Mouse (Mus musculus) ES-Bruce4 (cell line): ENCODE results near the gene Dqx1. TPM values are rescaled to one million over a fixed set of nuclear protein-coding genes. Genes with fewer than 3 reads are reported as not detected.

Experiments used
- H3K27ac ChIP-seq: 2 replicates; pipeline ENCODE4 v1.5.1; 2012; ENCODE audit warnings: low read length, inconsistent platforms; ENCODE audit not compliant: insufficient read depth
- H3K27me3 ChIP-seq: 2 replicates; pipeline ENCODE4 v1.6.1; 2012; ENCODE audit warnings: mild to moderate bottlenecking, low read length, inconsistent platforms; ENCODE audit not compliant: control insufficient read depth, poor library complexity, insufficient read depth, severe bottlenecking
- H3K36me3 ChIP-seq: 2 replicates; pipeline ENCODE4 v1.6.1; 2012; ENCODE audit warnings: inconsistent platforms, mild to moderate bottlenecking, low read length, moderate library complexity; ENCODE audit not compliant: control insufficient read depth, poor library complexity, insufficient read depth, severe bottlenecking
- H3K4me1 ChIP-seq: one replicate; pipeline ENCODE4 v1.8.1; 2011; ENCODE audit warnings: low read length; ENCODE audit not compliant: control insufficient read depth, insufficient read depth
- H3K4me3 ChIP-seq: 2 replicates; pipeline ENCODE4 v1.5.1; 2011; ENCODE audit warnings: low read depth, mild to moderate bottlenecking, low read length
- H3K9ac ChIP-seq: 2 replicates; pipeline ENCODE4 v1.6.1; 2012; ENCODE audit warnings: low read depth, mild to moderate bottlenecking, inconsistent platforms; ENCODE audit not compliant: poor library complexity, severe bottlenecking
- H3K9me3 ChIP-seq: replicated peaks from 2 replicates; pipeline ENCODE4 v1.6.1; 2012; ENCODE audit warnings: mild to moderate bottlenecking, low read length, inconsistent platforms; ENCODE audit not compliant: control insufficient read depth, poor library complexity, insufficient read depth, severe bottlenecking
- CTCF ChIP-seq: IDR thresholded peaks from one replicate; pipeline ENCODE4 v1.8.1; 2011; ENCODE audit warnings: low read depth, low read length
- EP300 ChIP-seq: IDR thresholded peaks from 2 replicates; pipeline ENCODE4 v1.6.1; 2011; ENCODE audit warnings: low read depth, low read length; ENCODE audit not compliant: insufficient read depth
- POLR2A ChIP-seq: IDR thresholded peaks from one replicate; pipeline ENCODE4 v1.8.1; 2011; ENCODE audit warnings: low read length; ENCODE audit not compliant: insufficient read depth
- polyA plus RNA-seq: library from polyadenylated mRNA; stranded (reverse); fragments of >200 nt; gene quantifications from 2 replicates; pipeline ENCODE4 v1.2.4, GENCODE M21; 2011; ENCODE audit warnings: low read depth; ENCODE audit not compliant: missing spikeins, insufficient read depth, insufficient read length

The Dqx1 gene
- polyA plus RNA-seq, 1 experiment, result 3.7 TPM

- no peaks in the 10 kb centered on the region for H3K9me3 ChIP-seq
- no peak for TF ChIP-seq CTCF
- no peak for TF ChIP-seq EP300
- TF ChIP-seq POLR2A, result no peak
- no peaks in the 10 kb centered on the region for H3K4me1 ChIP-seq
Observed at GRCm38 (mm10) chr6:83111510-83112136, 54.0 kb downstream of the Dqx1 start.

GRCm38 (mm10) chr6:83115011-83115671 lies 57.5 kb downstream of the Dqx1 start, which contains the start of gene Mogs:
Mogs (plus strand) TSS chr6:83115496.
- no peaks in the 10 kb centered on the region for H3K9me3 ChIP-seq
- H3K4me1 ChIP-seq, result no peaks in the 10 kb centered on the region
- peak; percentile 29 for TF ChIP-seq CTCF
- peak; percentile 76 for TF ChIP-seq POLR2A
- no peak for TF ChIP-seq EP300
- no peaks in the 10 kb centered on the region for H3K27me3 ChIP-seq
- H3K27ac ChIP-seq, result no peak within 1 kb of the TSS
- 0 out of 2 replicates have a peak, but pooled peaks cover 4% of the 10 kb centered on the region for H3K36me3 ChIP-seq
- peak within 1 kb of the TSS; percentile 94 for H3K4me3 ChIP-seq
- H3K9ac ChIP-seq, result peak within 1 kb of the TSS; percentile 73

More at GRCm38 (mm10) chr6:83111510-83112136, 54.0 kb downstream of the Dqx1 start:
- Histone ChIP-seq H3K9ac (no peak overlapping the region), H3K4me3 (no peak overlapping the region), H3K27ac (no peak overlapping the region), H3K27me3 (no peaks in the 10 kb centered on the region), H3K36me3 (no peaks in the 10 kb centered on the region)

GRCm38 (mm10) chr6:83115682-83116372 lies 58.2 kb downstream of the Dqx1 start:
- Histone ChIP-seq H3K9me3 (no peaks in the 10 kb centered on the region), H3K9ac (peak overlapping the region; percentile 73), H3K4me1 (no peaks in the 10 kb centered on the region), H3K36me3 (0 out of 2 replicates have a peak, but pooled peaks cover 4% of the 10 kb centered on the region), H3K4me3 (peak overlapping the region; percentile 94), H3K27ac (no peak overlapping the region), H3K27me3 (no peaks in the 10 kb centered on the region)
- TF ChIP-seq EP300, result no peak
- no peak for TF ChIP-seq CTCF
- no peak for TF ChIP-seq POLR2A

- H3K27ac ChIP-seq, result no peak overlapping the region
- peak overlapping the region; percentile 73 for H3K9ac ChIP-seq
- no peaks in the 10 kb centered on the region for H3K27me3 ChIP-seq
- H3K9me3 ChIP-seq, result no peaks in the 10 kb centered on the region
- H3K4me3 ChIP-seq, result peak overlapping the region; percentile 94
- 0 out of 2 replicates have a peak, but pooled peaks cover 4% of the 10 kb centered on the region for H3K36me3 ChIP-seq
- no peak for TF ChIP-seq EP300
- TF ChIP-seq POLR2A, result no peak
- TF ChIP-seq CTCF, result no peak
- H3K4me1 ChIP-seq, result no peaks in the 10 kb centered on the region
Observed at GRCm38 (mm10) chr6:83116373-83117164, 58.9 kb downstream of the Dqx1 start.

Other genes starting within 250 kb of the Dqx1 start
- gene Sema4f, start 118.1 kb upstream of the Dqx1 start, polyA plus RNA-seq, result 1.2 and 1.9 TPM in 2 replicates
- gene M1ap, start 110.9 kb upstream of the Dqx1 start, polyA plus RNA-seq, result 2.2 and 2.3 TPM in 2 replicates
- gene Dok1, start 24.4 kb upstream of the Dqx1 start, polyA plus RNA-seq, result 4.7 and 4.8 TPM in 2 replicates
- gene Loxl3, start 23.7 kb upstream of the Dqx1 start, polyA plus RNA-seq, result 2.2 and 3.1 TPM in 2 replicates
- 42.4 and 44.3 TPM in 2 replicates for gene Aup1, start 3.3 kb upstream of the Dqx1 start, polyA plus RNA-seq
- 36.8 and 37.4 TPM in 2 replicates for gene Htra2, start 2.6 kb upstream of the Dqx1 start, polyA plus RNA-seq
- gene Tlx2, start 12.4 kb downstream of the Dqx1 start, polyA plus RNA-seq, result not detected in 2 replicates
- gene Pcgf1, start 20.0 kb downstream of the Dqx1 start, polyA plus RNA-seq, result 14.7 and 21.3 TPM in 2 replicates
- gene Lbx2, start 28.5 kb downstream of the Dqx1 start, polyA plus RNA-seq, result not detected in 2 replicates
- not detected in 2 replicates for gene Ccdc142, start 43.8 kb downstream of the Dqx1 start, polyA plus RNA-seq
- 0.45 and 1.2 TPM in 2 replicates for gene Gm42688, start 43.8 kb downstream of the Dqx1 start, polyA plus RNA-seq
- 29.5 and 36.4 TPM in 2 replicates for gene Mrpl53, start 51.2 kb downstream of the Dqx1 start, polyA plus RNA-seq
- gene Mogs, start 57.7 kb downstream of the Dqx1 start, polyA plus RNA-seq, result 23.3 and 25.4 TPM in 2 replicates
- gene Wbp1, start 63.7 kb downstream of the Dqx1 start, polyA plus RNA-seq, result 26.7 and 32.4 TPM in 2 replicates
- gene Ino80b, start 67.6 kb downstream of the Dqx1 start, polyA plus RNA-seq, result 9.0 and 11.6 TPM in 2 replicates
- 10.4 and 10.5 TPM in 2 replicates for gene Rtkn, start 77.6 kb downstream of the Dqx1 start, polyA plus RNA-seq
- gene Wdr54, start 98.6 kb downstream of the Dqx1 start, polyA plus RNA-seq, result 7.3 and 7.9 TPM in 2 replicates
- not detected in 2 replicates for gene 1700003E16Rik, start 98.6 kb downstream of the Dqx1 start, polyA plus RNA-seq
- 41.5 and 52.4 TPM in 2 replicates for gene Dctn1, start 108.1 kb downstream of the Dqx1 start, polyA plus RNA-seq
- 2.1 and 3.8 TPM in 2 replicates for gene Slc4a5, start 162.0 kb downstream of the Dqx1 start, polyA plus RNA-seq